8 mouse cellular contexts compared by ENCODE assay signal in the genomic region with DNA sequence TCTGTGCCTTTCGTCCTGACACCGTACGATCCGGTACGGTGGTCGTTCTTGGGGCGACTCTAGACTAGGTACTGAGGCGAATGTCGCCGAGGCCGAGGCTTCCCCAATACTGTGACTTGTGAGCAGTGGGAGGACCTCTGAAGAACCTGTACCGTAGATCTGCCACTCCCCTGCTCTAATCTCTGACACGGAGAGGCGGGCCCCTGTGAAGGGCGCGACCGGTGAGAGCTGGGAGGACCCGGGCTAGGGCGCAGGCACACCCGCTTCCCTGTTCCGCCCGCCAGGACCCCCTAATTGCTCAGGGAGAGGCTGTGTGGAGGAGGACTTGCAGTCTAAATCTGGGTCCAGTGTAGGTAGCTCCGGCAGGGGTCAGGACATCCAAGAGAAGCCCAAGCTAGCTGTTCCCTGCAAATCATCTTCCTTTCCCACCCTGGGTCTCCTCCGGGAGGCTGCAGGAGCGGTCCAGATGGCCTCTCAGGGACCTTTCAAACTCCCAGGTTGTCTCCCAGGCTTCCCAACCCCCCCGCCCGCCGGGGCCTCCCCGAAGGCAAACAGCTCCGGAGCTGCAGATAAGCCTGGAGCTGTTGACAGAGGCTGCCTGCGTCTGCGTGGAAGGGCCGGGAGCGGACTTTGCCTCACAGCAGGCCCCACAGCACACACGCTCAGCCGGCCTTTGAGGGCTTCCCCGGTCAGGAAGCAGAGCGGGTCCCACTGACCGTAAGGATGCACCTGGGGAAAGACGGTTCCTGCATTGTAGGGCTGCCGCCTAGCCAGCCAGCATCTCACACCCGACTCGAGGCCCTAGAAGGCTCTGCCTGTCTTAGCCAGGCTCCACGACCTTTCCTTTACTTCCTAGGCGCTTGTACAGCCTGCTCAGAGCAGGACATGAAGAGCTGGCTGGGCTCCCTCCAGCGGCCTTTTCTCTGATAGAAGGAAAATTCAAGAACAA. TPM values are rescaled to one million over a fixed set of nuclear protein-coding genes. Genes with fewer than 3 reads are reported as not detected.
DNase-seq lines count a peak whose midpoint lies in the region; ATAC-seq lines count a peak whose summit lies in the region.

No protein-coding gene starts in this region.

- peak overlapping the region; percentile 5; the same call in 1 of the 2 replicates for H3K4me3 ChIP-seq in forebrain, embryonic 16.5 days (replicated peaks; ENCODE audit: low read length)
- H3K4me3 ChIP-seq in kidney, embryonic 14.5 days (ENCODE audit: low read length) = peak overlapping the region; percentile 18; the same call in 1 of the 2 replicates
- peak overlapping the region; percentile 24 for H3K4me3 ChIP-seq in lung, embryonic 16.5 days (ENCODE audit: low read length)

- peaks cover 33% of the 10 kb centered on the region for H3K27me3 ChIP-seq in forebrain, embryonic 16.5 days (replicated peaks; ENCODE audit: control insufficient read depth, insufficient read depth, low read length)
- peaks cover 27% of the 10 kb centered on the region for H3K27me3 ChIP-seq in kidney, embryonic 14.5 days (ENCODE audit: control insufficient read depth, insufficient read depth, low read length)
- H3K27me3 ChIP-seq in lung, embryonic 16.5 days (ENCODE audit: control insufficient read depth, insufficient read depth, low read depth, low read length) = peaks cover 24% of the 10 kb centered on the region

- peaks cover 27% of the 10 kb centered on the region for H3K4me1 ChIP-seq in forebrain, embryonic 16.5 days (replicated peaks; ENCODE audit: control insufficient read depth, insufficient read depth, low read length)
- H3K4me1 ChIP-seq in kidney, embryonic 14.5 days (ENCODE audit: control insufficient read depth, insufficient read depth, low read length) = peaks cover 23% of the 10 kb centered on the region
- H3K4me1 ChIP-seq in lung, embryonic 16.5 days (replicated peaks; ENCODE audit: control insufficient read depth, insufficient read depth, low read length) = peaks cover 22% of the 10 kb centered on the region

- DNase-seq in T-cell, adult 2 months (ENCODE audit: low spot score) = peak; percentile 48
- peak; percentile 59 for DNase-seq in retina, embryonic 14.5 days (ENCODE audit: low spot score)
- DNase-seq in cerebellum, adult 18-20 months = no peak
- no peak for DNase-seq in gastrocnemius, adult 8-10 months (ENCODE audit: low spot score in 2 of 2)

- no peak overlapping the region for H3K27ac ChIP-seq in forebrain, embryonic 16.5 days (ENCODE audit: low read length)
- H3K27ac ChIP-seq in kidney, embryonic 14.5 days (ENCODE audit: low read depth, low read length) = no peak overlapping the region
- H3K27ac ChIP-seq in lung, embryonic 16.5 days (ENCODE audit: low read length) = peak overlapping the region; percentile 25

- H3K4me2 ChIP-seq in forebrain, embryonic 16.5 days (ENCODE audit: low read length) = peak overlapping the region; percentile 9; the same call in 1 of the 2 replicates
- peak overlapping the region; percentile 33 for H3K4me2 ChIP-seq in kidney, embryonic 14.5 days (replicated peaks; ENCODE audit: low read depth, low read length)
- peak overlapping the region; percentile 54 for H3K4me2 ChIP-seq in lung, embryonic 16.5 days (ENCODE audit: low read depth, low read length)

- no peak overlapping the region; the same call in 1 of the 2 replicates for H3K9ac ChIP-seq in forebrain, embryonic 16.5 days (replicated peaks; ENCODE audit: low read depth, low read length)
- no peak overlapping the region for H3K9ac ChIP-seq in kidney, embryonic 14.5 days (ENCODE audit: low read depth, low read length)
- H3K9ac ChIP-seq in lung, embryonic 16.5 days (ENCODE audit: low read length) = no peak overlapping the region; the same call in 1 of the 2 replicates

- no peaks in the 10 kb centered on the region for H3K9me3 ChIP-seq in forebrain, embryonic 16.5 days (ENCODE audit: control insufficient read depth, low read length)
- H3K9me3 ChIP-seq in kidney, embryonic 14.5 days (ENCODE audit: control insufficient read depth, low read length) = no peaks in the 10 kb centered on the region
- no peaks in the 10 kb centered on the region for H3K9me3 ChIP-seq in lung, embryonic 16.5 days (ENCODE audit: control insufficient read depth, low read length)

- peak; percentile 23 for ATAC-seq in CD4-positive, CD25-positive, alpha-beta regulatory T cell, adult 4 months
- ATAC-seq in forebrain, embryonic 16.5 days = no peak
- ATAC-seq in kidney, embryonic 14.5 days (ENCODE audit: low FRiP score, low TSS enrichment) = no peak
- peak; percentile 30; the same call in 1 of the 2 replicates for ATAC-seq in lung, embryonic 16.5 days (ENCODE audit: low read depth)

- 6% methylated on average over 46 of the region's 46 CpGs for WGBS in forebrain, embryonic 16.5 days
- 3% methylated on average over 46 of the region's 46 CpGs for WGBS in kidney, embryonic 14.5 days
- 6% methylated on average over 46 of the region's 46 CpGs for WGBS in lung, embryonic 16.5 days

- no peaks in the 10 kb centered on the region for H3K36me3 ChIP-seq in forebrain, embryonic 16.5 days (ENCODE audit: control insufficient read depth, insufficient read depth)
- H3K36me3 ChIP-seq in kidney, embryonic 14.5 days (ENCODE audit: control insufficient read depth, insufficient read depth, low read length) = no peaks in the 10 kb centered on the region
- H3K36me3 ChIP-seq in lung, embryonic 16.5 days (ENCODE audit: control insufficient read depth, insufficient read depth, low read length) = no peaks in the 10 kb centered on the region

RNA-seq across cellular contexts. Expression of a gene that starts 2.3 kb away (rescaled TPM):
- polyA plus RNA-seq in CD4-positive, CD25-positive, alpha-beta regulatory T cell, adult 4 months (2017; shearing (Covaris generic)) = under 1 TPM in 1 of 2 experiments, not detected in 1; 0.30 TPM
- polyA plus RNA-seq in forebrain, embryonic 16.5 days (2015; fragmentation: Nextera tagmentation; extraction: Ambion mirVana) = 1.1 and 1.4 TPM in 2 replicates
- polyA plus RNA-seq in kidney, embryonic 14.5 days (2014; fragmentation: Nextera tagmentation; extraction: Ambion mirVana) = 0.87 and 1.7 TPM in 2 replicates
- 3.0 and 3.6 TPM in 2 replicates for polyA plus RNA-seq in lung, embryonic 16.5 days (2015; fragmentation: Nextera tagmentation; extraction: Ambion mirVana)
- not detected for total RNA-seq in gastrocnemius, adult 8-10 months (2022)

RNA-seq across cellular contexts. Expression of a gene that starts 15.8 kb away (rescaled TPM):
- polyA plus RNA-seq in CD4-positive, CD25-positive, alpha-beta regulatory T cell, adult 4 months (2017; shearing (Covaris generic)) = not detected
- polyA plus RNA-seq in forebrain, embryonic 16.5 days (2015; fragmentation: Nextera tagmentation; extraction: Ambion mirVana) = 0.28 and 0.43 TPM in 2 replicates
- polyA plus RNA-seq in kidney, embryonic 14.5 days (2014; fragmentation: Nextera tagmentation; extraction: Ambion mirVana) = 0.50 and 0.72 TPM in 2 replicates
- polyA plus RNA-seq in lung, embryonic 16.5 days (2015; fragmentation: Nextera tagmentation; extraction: Ambion mirVana) = 1.3 and 1.5 TPM in 2 replicates
- not detected for total RNA-seq in gastrocnemius, adult 8-10 months (2022)

RNA-seq across cellular contexts. Expression of a gene that starts 42.9 kb away (rescaled TPM):
- polyA plus RNA-seq in CD4-positive, CD25-positive, alpha-beta regulatory T cell, adult 4 months (2017; shearing (Covaris generic)) = 10 to 100 TPM; 15.7 to 34.0 TPM
- 19.9 and 20.5 TPM in 2 replicates for polyA plus RNA-seq in forebrain, embryonic 16.5 days (2015; fragmentation: Nextera tagmentation; extraction: Ambion mirVana)
- polyA plus RNA-seq in kidney, embryonic 14.5 days (2014; fragmentation: Nextera tagmentation; extraction: Ambion mirVana) = 19.4 and 30.6 TPM in 2 replicates
- 28.2 and 31.3 TPM in 2 replicates for polyA plus RNA-seq in lung, embryonic 16.5 days (2015; fragmentation: Nextera tagmentation; extraction: Ambion mirVana)
- total RNA-seq in gastrocnemius, adult 8-10 months (2022) = 10 to 100 TPM; 14.2 to 17.0 (median 16.2) TPM

RNA-seq across cellular contexts. Expression of a gene that starts 53.1 kb away (rescaled TPM):
- polyA plus RNA-seq in CD4-positive, CD25-positive, alpha-beta regulatory T cell, adult 4 months (2017; shearing (Covaris generic)) = 1 to 10 TPM; 1.1 to 1.3 TPM
- polyA plus RNA-seq in forebrain, embryonic 16.5 days (2015; fragmentation: Nextera tagmentation; extraction: Ambion mirVana) = 17.3 and 17.6 TPM in 2 replicates
- polyA plus RNA-seq in kidney, embryonic 14.5 days (2014; fragmentation: Nextera tagmentation; extraction: Ambion mirVana) = 10.2 and 13.8 TPM in 2 replicates
- 17.0 and 20.1 TPM in 2 replicates for polyA plus RNA-seq in lung, embryonic 16.5 days (2015; fragmentation: Nextera tagmentation; extraction: Ambion mirVana)
- under 1 TPM; 0.29 to 0.74 (median 0.46) TPM for total RNA-seq in gastrocnemius, adult 8-10 months (2022)

Comparison
In these comparisons a context has a peak if more than half of its experiments do, and no peak if none do; other contexts are left out.
1. ATAC-seq: peak in CD4-positive, CD25-positive, alpha-beta regulatory T cell, adult 4 months (single experiment) and lung, embryonic 16.5 days (single experiment); none in forebrain, embryonic 16.5 days (single experiment) and kidney, embryonic 14.5 days (single experiment).
2. DNase-seq: peak in T-cell, adult 2 months (single experiment) and retina, embryonic 14.5 days (single experiment); none in cerebellum, adult 18-20 months (0 of 2) and gastrocnemius, adult 8-10 months (0 of 2).
3. Peak in every context shown above with its lines, with median percentiles within 50 percentile points of each other: H3K4me2 ChIP-seq and H3K4me3 ChIP-seq.